Mouse (Mus musculus) limb, embryonic 11.5 days (tissue): Measurements from ENCODE around the gene Gata5. TPM values are rescaled to one million over a fixed set of nuclear protein-coding genes. Genes with fewer than 3 reads are reported as not detected.

Experiments
- ATAC-seq: fragments of 200-750 bp; cut with Nextera tagmentation; 2 replicates; pipeline ENCODE4 v1.8.0; 2017; ENCODE audit warnings: low read depth; ENCODE audit not compliant: insufficient number of reproducible peaks, low FRiP score, low TSS enrichment
- DNase-seq: peaks from one replicate; pipeline ENCODE4 v3.0.0-alpha.2; 2015; ENCODE audit warnings: low spot score
- H3K27ac ChIP-seq: fragments of 300-500 bp; sonication (generic); replicated peaks from 2 replicates; pipeline ENCODE4 v1.5.1; 2014; ENCODE audit warnings: low read depth, mild to moderate bottlenecking, low read length
- H3K27me3 ChIP-seq: fragments of 300-500 bp; sonication (generic); 2 replicates; pipeline ENCODE4 v1.6.1; 2014; ENCODE audit warnings: mild to moderate bottlenecking, low read length, mixed read lengths; ENCODE audit not compliant: control insufficient read depth, insufficient read depth
- H3K36me3 ChIP-seq: fragments of 300-500 bp; sonication (generic); 2 replicates; pipeline ENCODE4 v1.6.1; 2014; ENCODE audit warnings: mild to moderate bottlenecking, low read length, moderate library complexity, mixed read lengths; ENCODE audit not compliant: control insufficient read depth, insufficient read depth
- H3K4me1 ChIP-seq: fragments of 300-500 bp; sonication (generic); 2 replicates; pipeline ENCODE4 v1.6.1; 2014; ENCODE audit warnings: low read length, mixed read lengths; ENCODE audit not compliant: control insufficient read depth, insufficient read depth
- H3K4me2 ChIP-seq: fragments of 300-500 bp; sonication (generic); 2 replicates; pipeline ENCODE4 v1.6.1; 2014; ENCODE audit warnings: low read depth, mild to moderate bottlenecking, moderate library complexity; ENCODE audit not compliant: severe bottlenecking
- H3K4me3 ChIP-seq: fragments of 300-500 bp; sonication (generic); 2 replicates; pipeline ENCODE4 v1.5.1; 2014; ENCODE audit warnings: low read depth, low read length
- H3K9ac ChIP-seq: fragments of 300-500 bp; sonication (generic); 2 replicates; pipeline ENCODE4 v1.6.1; 2014; ENCODE audit warnings: mild to moderate bottlenecking, low read length
- H3K9me3 ChIP-seq: fragments of 300-500 bp; sonication (generic); 2 replicates; pipeline ENCODE4 v1.6.1; 2016; ENCODE audit warnings: low read length; ENCODE audit not compliant: control insufficient read depth
- WGBS: fragments of 180-500 bp; shearing (Covaris S2); extraction: QIAGEN DNeasy Blood & Tissue Kit; methylation state at CpG from one replicate; pipeline ENCODE4 v1.1.7; 2014; 5-methylcytosine and 5-hydroxymethylcytosine counted together
- polyA plus RNA-seq: library from polyadenylated mRNA; unstranded; fragments of >200 nt; fragmentation: Nextera tagmentation; extraction: Ambion mirVana; gene quantifications from 2 replicates; pipeline ENCODE4 v1.2.1, GENCODE M21; 2014

Gata5 gene
- polyA plus RNA-seq, 1 experiment from 2014 or later, result 0.29 TPM

GRCm38 (mm10) chr2:180353338-180353737 is 18.8 kb upstream of the Gata5 start:
- no peak overlapping the region for H3K4me2 ChIP-seq
- no peaks in the 10 kb centered on the region for H3K27me3 ChIP-seq
- no peak overlapping the region for H3K27ac ChIP-seq
- ATAC-seq (no peak), DNase-seq (peak; percentile 78)
- H3K4me1 ChIP-seq, result no peaks in the 10 kb centered on the region
- H3K9ac ChIP-seq, result no peak overlapping the region
- no peaks in the 10 kb centered on the region for H3K36me3 ChIP-seq
- 41% methylated on average over 20 of the region's 20 CpGs for WGBS
- H3K9me3 ChIP-seq, result no peaks in the 10 kb centered on the region
- H3K4me3 ChIP-seq, result no peak overlapping the region

- Histone ChIP-seq H3K27ac (no peak overlapping the region), H3K27me3 (no peaks in the 10 kb centered on the region), H3K9ac (no peak overlapping the region), H3K4me2 (no peak overlapping the region), H3K36me3 (no peaks in the 10 kb centered on the region), H3K4me3 (no peak overlapping the region), H3K4me1 (no peaks in the 10 kb centered on the region), H3K9me3 (no peaks in the 10 kb centered on the region)
- DNase-seq (peak; percentile 44), ATAC-seq (no peak)
- 63% methylated on average over 2 of the region's 2 CpGs for WGBS
Observed at GRCm38 (mm10) chr2:180350700-180351099, 16.2 kb upstream of the Gata5 start.

GRCm38 (mm10) chr2:180346820-180347497 is 12.5 kb upstream of the Gata5 start:
- no peaks in the 10 kb centered on the region for H3K4me1 ChIP-seq

GRCm38 (mm10) chr2:180343092-180343491 is 8.6 kb upstream of the Gata5 start:
- ATAC-seq (no peak), DNase-seq (no peak)
- Histone ChIP-seq H3K4me1 (no peaks in the 10 kb centered on the region), H3K27me3 (0 out of 2 replicates have a peak, but pooled peaks cover 3% of the 10 kb centered on the region), H3K9ac (no peak overlapping the region), H3K36me3 (no peaks in the 10 kb centered on the region), H3K27ac (no peak overlapping the region), H3K4me2 (no peak overlapping the region), H3K4me3 (no peak overlapping the region), H3K9me3 (no peaks in the 10 kb centered on the region)
- WGBS, result 74% methylated on average over 13 of the region's 13 CpGs

More at GRCm38 (mm10) chr2:180346820-180347497, 12.5 kb upstream of the Gata5 start:
- ATAC-seq (peak; percentile 67; the same call in 1 of the 2 replicates), DNase-seq (peak; percentile 94)
- no peak overlapping the region for H3K4me2 ChIP-seq
- 0 out of 2 replicates have a peak, but pooled peaks cover 3% of the 10 kb centered on the region for H3K27me3 ChIP-seq
- no peak overlapping the region for H3K27ac ChIP-seq
- H3K9me3 ChIP-seq, result no peaks in the 10 kb centered on the region
- H3K4me3 ChIP-seq, result no peak overlapping the region
- H3K36me3 ChIP-seq, result no peaks in the 10 kb centered on the region
- whole genome bisulfite sequencing, result 28% methylated on average over 9 of the region's 9 CpGs
- peak overlapping the region; percentile 50 for H3K9ac ChIP-seq

GRCm38 (mm10) chr2:180342189-180342588 is 7.7 kb upstream of the Gata5 start:
- WGBS, result 48% methylated on average over 2 of the region's 2 CpGs
- Histone ChIP-seq H3K9me3 (no peaks in the 10 kb centered on the region), H3K27me3 (0 out of 2 replicates have a peak, but pooled peaks cover 3% of the 10 kb centered on the region), H3K36me3 (no peaks in the 10 kb centered on the region), H3K9ac (no peak overlapping the region), H3K4me2 (no peak overlapping the region), H3K4me1 (no peaks in the 10 kb centered on the region), H3K4me3 (no peak overlapping the region), H3K27ac (no peak overlapping the region)
- DNase-seq (no peak), ATAC-seq (no peak)

- Histone ChIP-seq H3K4me3 (no peak overlapping the region), H3K4me1 (no peaks in the 10 kb centered on the region), H3K9me3 (no peaks in the 10 kb centered on the region), H3K4me2 (no peak overlapping the region), H3K27me3 (peaks cover 3% of the 10 kb centered on the region; the same call in 1 of the 2 replicates), H3K27ac (no peak overlapping the region), H3K36me3 (no peaks in the 10 kb centered on the region), H3K9ac (no peak overlapping the region)
- DNase-seq (no peak), ATAC-seq (no peak)
- 58% methylated on average over 8 of the region's 8 CpGs for WGBS
Observed at GRCm38 (mm10) chr2:180341229-180341628, 6.7 kb upstream of the Gata5 start.

- ATAC-seq (no peak), DNase-seq (no peak)
- Histone ChIP-seq H3K27me3 (peaks cover 14% of the 10 kb centered on the region), H3K4me1 (no peaks in the 10 kb centered on the region), H3K4me2 (no peak overlapping the region), H3K9ac (no peak overlapping the region), H3K4me3 (no peak overlapping the region), H3K27ac (no peak overlapping the region), H3K9me3 (no peaks in the 10 kb centered on the region), H3K36me3 (no peaks in the 10 kb centered on the region)
- WGBS, result 60% methylated on average over 11 of the region's 11 CpGs
Observed at GRCm38 (mm10) chr2:180339886-180340285, 5.4 kb upstream of the Gata5 start.

GRCm38 (mm10) chr2:180333778-180334550 is 535 bp downstream of the Gata5 start:
- no peaks in the 10 kb centered on the region for H3K36me3 ChIP-seq
- no peaks in the 10 kb centered on the region for H3K9me3 ChIP-seq
- H3K4me2 ChIP-seq, result peak overlapping the region; percentile 60
- DNase-seq (peak; percentile 61), ATAC-seq (no peak)
- no peak overlapping the region for H3K27ac ChIP-seq
- H3K27me3 ChIP-seq, result peaks cover 31% of the 10 kb centered on the region
- peaks cover 6% of the 10 kb centered on the region for H3K4me1 ChIP-seq
- H3K9ac ChIP-seq, result 0 out of 2 replicates have a peak overlapping the region, but pooled peaks have one; percentile 27
- peak overlapping the region; percentile 35 for H3K4me3 ChIP-seq
- WGBS, result under 1% methylated on average over 69 of the region's 69 CpGs
